Mouse (Mus musculus) embryonic facial prominence, embryonic 11.5 days (tissue): Measurements from ENCODE around the gene Trit1. TPM values are rescaled to one million over a fixed set of nuclear protein-coding genes. Genes with fewer than 3 reads are reported as not detected.

Source experiments
- ATAC-seq: fragments of 200-750 bp; cut with Nextera tagmentation; replicated peaks from 2 replicates; pipeline ENCODE4 v1.8.0; 2017; ENCODE audit warnings: low read depth; ENCODE audit not compliant: insufficient number of reproducible peaks, low FRiP score, low TSS enrichment
- DNase-seq: peaks from one replicate; pipeline ENCODE4 v3.0.0-alpha.2; 2015; ENCODE audit warnings: low spot score
- H3K27ac ChIP-seq: fragments of 300-500 bp; sonication (generic); replicated peaks from 2 replicates; pipeline ENCODE4 v1.5.1; 2014; ENCODE audit warnings: mild to moderate bottlenecking, low read depth, low read length, control low read depth
- H3K27me3 ChIP-seq: fragments of 300-500 bp; sonication (generic); 2 replicates; pipeline ENCODE4 v1.6.1; 2014; ENCODE audit warnings: mild to moderate bottlenecking, low read length, moderate library complexity, mixed read lengths; ENCODE audit not compliant: control insufficient read depth, insufficient read depth
- H3K36me3 ChIP-seq: fragments of 300-500 bp; sonication (generic); replicated peaks from 2 replicates; pipeline ENCODE4 v1.6.1; 2014; ENCODE audit warnings: low read depth, mild to moderate bottlenecking, low read length, moderate library complexity, mixed read lengths; ENCODE audit not compliant: control insufficient read depth, insufficient read depth
- H3K4me1 ChIP-seq: fragments of 300-500 bp; sonication (generic); 2 replicates; pipeline ENCODE4 v1.6.1; 2014; ENCODE audit warnings: low read length, mixed read lengths; ENCODE audit not compliant: control insufficient read depth, insufficient read depth
- H3K4me2 ChIP-seq: fragments of 300-500 bp; sonication (generic); 2 replicates; pipeline ENCODE4 v1.6.1; 2014; ENCODE audit warnings: low read depth, mild to moderate bottlenecking, control low read depth, low read length, moderate library complexity
- H3K4me3 ChIP-seq: fragments of 300-500 bp; sonication (generic); 2 replicates; pipeline ENCODE4 v1.5.1; 2014; ENCODE audit warnings: low read depth, low read length, control low read depth
- H3K9ac ChIP-seq: fragments of 300-500 bp; sonication (generic); replicated peaks from 2 replicates; pipeline ENCODE4 v1.6.1; 2014; ENCODE audit warnings: mild to moderate bottlenecking, control low read depth, low read length
- H3K9me3 ChIP-seq: fragments of 300-500 bp; sonication (generic); replicated peaks from 2 replicates; pipeline ENCODE4 v1.6.1; 2016; ENCODE audit warnings: mild to moderate bottlenecking, low read length, inconsistent platforms, mixed read lengths; ENCODE audit not compliant: control insufficient read depth
- WGBS: fragments of 180-500 bp; shearing (Covaris S2); extraction: QIAGEN DNeasy Blood & Tissue Kit; methylation state at CpG from one replicate; pipeline ENCODE4 v1.1.7; 2014; 5-methylcytosine and 5-hydroxymethylcytosine counted together
- polyA plus RNA-seq: library from polyadenylated mRNA; unstranded; fragments of >200 nt; fragmentation: Nextera tagmentation; extraction: Ambion mirVana; gene quantifications from 2 replicates; pipeline ENCODE4 v1.2.1, GENCODE M21; 2014

Gene Trit1
- polyA plus RNA-seq, 1 experiment from 2014 or later, result 21.9 TPM

DNA sequence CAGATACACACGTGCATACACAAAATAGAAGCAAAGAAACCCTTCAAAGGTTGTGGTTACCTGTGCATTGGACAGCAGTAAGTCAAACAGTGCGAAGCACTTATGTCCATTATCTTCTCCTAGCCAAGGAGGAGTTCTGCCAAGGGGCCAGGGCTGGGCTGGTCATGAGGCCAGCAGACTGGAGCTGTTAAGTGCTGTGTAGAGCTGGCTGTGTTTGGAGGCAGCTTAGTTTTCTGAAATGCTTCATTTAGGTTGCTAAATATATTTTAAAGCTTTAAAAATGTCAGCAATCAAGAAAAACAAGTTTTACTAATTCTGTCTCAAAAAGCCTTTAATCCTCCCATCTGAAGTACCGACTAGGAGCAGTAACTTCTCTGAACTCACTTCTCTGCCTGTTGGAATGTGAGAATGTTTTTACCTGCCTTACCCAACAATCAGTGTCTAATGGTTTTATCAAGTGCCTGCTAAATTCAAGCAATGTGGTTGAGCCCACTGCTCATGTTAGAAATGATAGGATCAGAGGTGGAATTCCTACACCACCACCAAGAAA lies 40.2 kb downstream of the Trit1 start:
- Histone ChIP-seq H3K4me3 (no peak overlapping the region), H3K27ac (no peak overlapping the region; the same call in 1 of the 2 replicates), H3K9me3 (no peaks in the 10 kb centered on the region), H3K36me3 (peaks cover 5% of the 10 kb centered on the region), H3K4me2 (no peak overlapping the region), H3K9ac (no peak overlapping the region), H3K27me3 (no peaks in the 10 kb centered on the region), H3K4me1 (no peaks in the 10 kb centered on the region)
- ATAC-seq (no peak), DNase-seq (peak; percentile 30)
- 77% methylated on average over 3 of the region's 3 CpGs for WGBS

- Histone ChIP-seq H3K27me3 (no peaks in the 10 kb centered on the region), H3K9ac (no peak overlapping the region), H3K27ac (no peak overlapping the region), H3K4me3 (no peak overlapping the region), H3K9me3 (no peaks in the 10 kb centered on the region), H3K36me3 (peaks cover 5% of the 10 kb centered on the region), H3K4me2 (no peak overlapping the region), H3K4me1 (no peaks in the 10 kb centered on the region)
- 68% methylated on average over 1 of the region's 1 CpGs for WGBS
- DNase-seq, result no peak
- no peak for ATAC-seq
These were observed 41.6 kb downstream of the Trit1 start for GRCm38 (mm10) chr4:123057957-123058356.

- Histone ChIP-seq H3K4me2 (no peak overlapping the region), H3K9me3 (no peaks in the 10 kb centered on the region), H3K27me3 (no peaks in the 10 kb centered on the region), H3K36me3 (no peaks in the 10 kb centered on the region), H3K27ac (no peak overlapping the region), H3K9ac (no peak overlapping the region), H3K4me3 (no peak overlapping the region), H3K4me1 (no peaks in the 10 kb centered on the region)
- DNase-seq, result no peak
- 75% methylated on average over 5 of the region's 5 CpGs for WGBS
- 0 out of 2 replicates have a peak, but pooled peaks have one; percentile 26 for ATAC-seq
These were observed 45.3 kb downstream of the Trit1 start for GRCm38 (mm10) chr4:123061744-123062143.

DNA sequence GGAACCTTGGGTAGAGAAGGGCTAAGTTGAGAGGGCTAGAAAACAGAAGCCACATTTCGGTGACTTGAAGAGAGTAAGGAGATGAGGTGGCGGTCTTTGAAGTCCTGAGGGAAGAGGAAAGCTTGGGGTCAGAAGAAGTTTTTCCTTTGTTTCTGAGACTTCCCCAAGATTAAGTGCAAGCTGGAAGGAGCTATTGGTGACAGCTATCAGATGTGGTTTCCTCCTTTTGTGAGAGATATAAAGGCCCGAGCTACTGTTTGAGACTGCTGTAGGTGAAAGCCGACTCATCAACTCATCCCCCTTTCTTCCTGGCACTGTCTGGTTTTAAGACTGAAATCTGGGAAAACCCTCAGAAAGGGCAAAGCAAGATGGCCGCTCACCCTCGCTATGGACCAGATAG lies 52.2 kb downstream of the Trit1 start:
- DNase-seq (no peak), ATAC-seq (no peak)
- WGBS, result 84% methylated on average over 6 of the region's 6 CpGs
- Histone ChIP-seq H3K27ac (no peak overlapping the region), H3K4me1 (no peaks in the 10 kb centered on the region), H3K9me3 (no peaks in the 10 kb centered on the region), H3K36me3 (no peaks in the 10 kb centered on the region), H3K9ac (no peak overlapping the region), H3K4me2 (no peak overlapping the region), H3K4me3 (no peak overlapping the region), H3K27me3 (no peaks in the 10 kb centered on the region)

DNA sequence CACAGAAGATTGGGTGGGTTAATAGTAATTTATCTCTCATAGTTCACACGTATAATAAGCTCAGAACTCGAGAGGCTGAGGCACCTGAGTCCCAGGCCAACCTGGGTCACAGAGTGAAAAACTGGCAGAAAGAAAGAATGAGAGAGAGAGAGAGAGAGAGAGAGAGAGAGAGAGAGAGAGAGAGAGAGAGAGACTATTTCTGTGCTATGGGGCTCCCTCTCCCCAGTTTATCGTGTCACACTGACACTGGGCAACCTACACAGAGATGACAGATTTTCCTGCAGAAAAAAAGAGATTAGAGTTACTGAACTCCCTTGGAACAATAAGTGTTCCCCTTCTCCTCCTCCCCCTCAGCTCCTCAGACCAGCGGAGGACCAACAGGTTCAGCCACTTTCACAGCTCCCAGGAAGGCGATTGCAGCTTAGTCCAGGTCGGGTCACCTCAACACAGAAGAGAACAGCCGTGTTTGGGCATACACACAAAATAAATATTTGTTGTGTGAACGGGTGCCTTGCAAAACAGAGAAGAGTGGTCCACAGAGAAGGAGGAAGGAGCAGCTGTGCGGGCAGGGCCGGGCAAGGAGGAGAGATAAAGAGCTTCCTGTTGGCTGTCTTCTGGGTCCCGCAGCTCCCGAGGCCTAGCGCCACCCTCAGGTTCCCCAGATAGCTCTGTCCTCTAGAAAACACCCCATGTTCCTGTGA lies 55.0 kb downstream of the Trit1 start:
- no peak overlapping the region for H3K27ac ChIP-seq
- H3K4me1 ChIP-seq, result no peaks in the 10 kb centered on the region
- DNase-seq (peak; percentile 45), ATAC-seq (peak; percentile 72; the same call in 1 of the 2 replicates)
- H3K4me3 ChIP-seq, result no peak overlapping the region
- H3K9ac ChIP-seq, result 0 out of 2 replicates have a peak overlapping the region, but pooled peaks have one; percentile 10
- no peaks in the 10 kb centered on the region for H3K36me3 ChIP-seq
- no peaks in the 10 kb centered on the region for H3K9me3 ChIP-seq
- H3K27me3 ChIP-seq, result no peaks in the 10 kb centered on the region
- no peak overlapping the region for H3K4me2 ChIP-seq
- 11% methylated on average over 13 of the region's 13 CpGs for WGBS

GRCm38 (mm10) chr4:123076928-123077327 lies 60.5 kb downstream of the Trit1 start:
- H3K4me1 ChIP-seq, result no peaks in the 10 kb centered on the region
- H3K36me3 ChIP-seq, result no peaks in the 10 kb centered on the region
- no peak for ATAC-seq
- no peak overlapping the region for H3K27ac ChIP-seq
- WGBS, result 62% methylated on average over 8 of the region's 8 CpGs
- no peak overlapping the region for H3K4me2 ChIP-seq
- no peak overlapping the region for H3K4me3 ChIP-seq
- H3K9me3 ChIP-seq, result no peaks in the 10 kb centered on the region
- no peaks in the 10 kb centered on the region for H3K27me3 ChIP-seq
- no peak overlapping the region for H3K9ac ChIP-seq
- no peak for DNase-seq

- Histone ChIP-seq H3K27me3 (no peaks in the 10 kb centered on the region), H3K4me1 (no peaks in the 10 kb centered on the region), H3K36me3 (no peaks in the 10 kb centered on the region), H3K4me2 (no peak overlapping the region), H3K9ac (no peak overlapping the region), H3K4me3 (no peak overlapping the region), H3K27ac (no peak overlapping the region), H3K9me3 (no peaks in the 10 kb centered on the region)
- DNase-seq (no peak), ATAC-seq (no peak)
- 79% methylated on average over 4 of the region's 4 CpGs for WGBS
These were observed 61.8 kb downstream of the Trit1 start for GRCm38 (mm10) chr4:123078231-123078630.

GRCm38 (mm10) chr4:123080791-123081190 lies 64.4 kb downstream of the Trit1 start:
- no peak overlapping the region for H3K4me2 ChIP-seq
- H3K27me3 ChIP-seq, result no peaks in the 10 kb centered on the region
- no peak overlapping the region for H3K27ac ChIP-seq
- no peak overlapping the region for H3K4me3 ChIP-seq
- ATAC-seq (no peak), DNase-seq (no peak)
- WGBS, result 47% methylated on average over 13 of the region's 13 CpGs
- H3K9me3 ChIP-seq, result no peaks in the 10 kb centered on the region
- no peak overlapping the region for H3K9ac ChIP-seq
- H3K36me3 ChIP-seq, result no peaks in the 10 kb centered on the region
- H3K4me1 ChIP-seq, result no peaks in the 10 kb centered on the region
